Mouse (Mus musculus) embryonic fibroblast, embryonic 13.5 days (primary cell): ENCODE data around the gene Rpl14. TPM values are rescaled to one million over a fixed set of nuclear protein-coding genes. Genes with fewer than 3 reads are reported as not detected.

ENCODE experiments used
- H3K27ac ChIP-seq: 2 replicates; pipeline ENCODE4 v1.5.1; 2012; ENCODE audit warnings: low read length, control low read depth, inconsistent platforms; ENCODE audit not compliant: insufficient read depth
- H3K4me1 ChIP-seq: 2 replicates; pipeline ENCODE4 v1.6.1; 2011; ENCODE audit warnings: low read length; ENCODE audit not compliant: control insufficient read depth, insufficient read depth
- H3K4me3 ChIP-seq: 2 replicates; pipeline ENCODE4 v1.5.1; 2011; ENCODE audit warnings: mild to moderate bottlenecking, control low read depth, low read length; ENCODE audit not compliant: insufficient read depth
- CTCF ChIP-seq: IDR thresholded peaks from 2 replicates; pipeline ENCODE4 v1.5.1; 2011; ENCODE audit warnings: mild to moderate bottlenecking, control low read depth, low read length, moderate library complexity, borderline replicate concordance; ENCODE audit not compliant: insufficient read depth
- POLR2A ChIP-seq: IDR thresholded peaks from 2 replicates; pipeline ENCODE4 v1.6.1; 2011; ENCODE audit warnings: low read depth, mild to moderate bottlenecking, control low read depth, low read length, moderate library complexity
- polyA plus RNA-seq: library from polyadenylated mRNA; stranded (reverse); fragments of >200 nt; gene quantifications from 2 replicates; pipeline ENCODE4 v1.2.4, GENCODE M21; 2011; ENCODE audit warnings: low read depth; ENCODE audit not compliant: missing spikeins, insufficient read length

The Rpl14 gene
- polyA plus RNA-seq, 1 experiment, result 831 TPM

- no peak overlapping the region for H3K27ac ChIP-seq
- 0 out of 2 replicates have a peak, but pooled peaks cover 3% of the 10 kb centered on the region for H3K4me1 ChIP-seq
- no peak for TF ChIP-seq POLR2A
- no peak for TF ChIP-seq CTCF
- no peak overlapping the region for H3K4me3 ChIP-seq
Observed at GRCm38 (mm10) chr9:120541411-120541810, 29.8 kb upstream of the Rpl14 start.

- Histone ChIP-seq H3K27ac (no peak overlapping the region), H3K4me3 (no peak overlapping the region), H3K4me1 (0 out of 2 replicates have a peak, but pooled peaks cover 3% of the 10 kb centered on the region)
- TF ChIP-seq CTCF (no peak), POLR2A (no peak)
Observed at GRCm38 (mm10) chr9:120542241-120542640, 29.0 kb upstream of the Rpl14 start.

GRCm38 (mm10) chr9:120545994-120546393 lies 25.2 kb upstream of the Rpl14 start:
- 0 out of 2 replicates have a peak, but pooled peaks cover 3% of the 10 kb centered on the region for H3K4me1 ChIP-seq
- H3K4me3 ChIP-seq, result no peak overlapping the region
- TF ChIP-seq CTCF (no peak), POLR2A (no peak)
- no peak overlapping the region for H3K27ac ChIP-seq

GRCm38 (mm10) chr9:120546482-120546881 lies 24.8 kb upstream of the Rpl14 start:
- TF ChIP-seq CTCF, result no peak
- no peak for TF ChIP-seq POLR2A
- no peak overlapping the region for H3K4me3 ChIP-seq
- 0 out of 2 replicates have a peak, but pooled peaks cover 3% of the 10 kb centered on the region for H3K4me1 ChIP-seq
- no peak overlapping the region for H3K27ac ChIP-seq

- no peak overlapping the region for H3K27ac ChIP-seq
- TF ChIP-seq POLR2A, result no peak
- TF ChIP-seq CTCF, result no peak
- H3K4me1 ChIP-seq, result 0 out of 2 replicates have a peak, but pooled peaks cover under 1% of the 10 kb centered on the region
- no peak overlapping the region for H3K4me3 ChIP-seq
Observed at GRCm38 (mm10) chr9:120547026-120547668, 24.1 kb upstream of the Rpl14 start.

- no peak overlapping the region for H3K4me3 ChIP-seq
- TF ChIP-seq POLR2A (no peak), CTCF (no peak)
- no peaks in the 10 kb centered on the region for H3K4me1 ChIP-seq
- H3K27ac ChIP-seq, result no peak overlapping the region
Observed at GRCm38 (mm10) chr9:120550778-120551177, 20.5 kb upstream of the Rpl14 start.

GRCm38 (mm10) chr9:120563590-120563989 lies 7.7 kb upstream of the Rpl14 start:
- no peaks in the 10 kb centered on the region for H3K4me1 ChIP-seq
- no peak overlapping the region for H3K4me3 ChIP-seq
- no peak overlapping the region for H3K27ac ChIP-seq
- TF ChIP-seq POLR2A (no peak), CTCF (no peak)

- Histone ChIP-seq H3K4me1 (no peaks in the 10 kb centered on the region), H3K4me3 (no peak overlapping the region), H3K27ac (no peak overlapping the region)
- TF ChIP-seq POLR2A, result no peak
- no peak for TF ChIP-seq CTCF
Observed at GRCm38 (mm10) chr9:120564247-120564646, 7.0 kb upstream of the Rpl14 start.

- H3K4me1 ChIP-seq, result no peaks in the 10 kb centered on the region
- TF ChIP-seq POLR2A (no peak), CTCF (no peak)
- H3K4me3 ChIP-seq, result no peak overlapping the region
Observed at GRCm38 (mm10) chr9:120566384-120566783, 4.9 kb upstream of the Rpl14 start.

GRCm38 (mm10) chr9:120568917-120569316 lies 2.3 kb upstream of the Rpl14 start:
- H3K4me3 ChIP-seq, result no peak overlapping the region
- peaks cover 2% of the 10 kb centered on the region; the same call in 1 of the 2 replicates for H3K4me1 ChIP-seq
- TF ChIP-seq CTCF (no peak), POLR2A (no peak)
- H3K27ac ChIP-seq, result no peak overlapping the region

More at GRCm38 (mm10) chr9:120566384-120566783, 4.9 kb upstream of the Rpl14 start:
- H3K27ac ChIP-seq, result no peak overlapping the region
